Mouse (Mus musculus): ENCODE measurements around the gene Macrod2. TPM values are rescaled to one million over a fixed set of nuclear protein-coding genes. Genes with fewer than 3 reads are reported as not detected.

Macrod2 gene
- total RNA-seq, 1 experiment from 2014 or later: not detected

DNA sequence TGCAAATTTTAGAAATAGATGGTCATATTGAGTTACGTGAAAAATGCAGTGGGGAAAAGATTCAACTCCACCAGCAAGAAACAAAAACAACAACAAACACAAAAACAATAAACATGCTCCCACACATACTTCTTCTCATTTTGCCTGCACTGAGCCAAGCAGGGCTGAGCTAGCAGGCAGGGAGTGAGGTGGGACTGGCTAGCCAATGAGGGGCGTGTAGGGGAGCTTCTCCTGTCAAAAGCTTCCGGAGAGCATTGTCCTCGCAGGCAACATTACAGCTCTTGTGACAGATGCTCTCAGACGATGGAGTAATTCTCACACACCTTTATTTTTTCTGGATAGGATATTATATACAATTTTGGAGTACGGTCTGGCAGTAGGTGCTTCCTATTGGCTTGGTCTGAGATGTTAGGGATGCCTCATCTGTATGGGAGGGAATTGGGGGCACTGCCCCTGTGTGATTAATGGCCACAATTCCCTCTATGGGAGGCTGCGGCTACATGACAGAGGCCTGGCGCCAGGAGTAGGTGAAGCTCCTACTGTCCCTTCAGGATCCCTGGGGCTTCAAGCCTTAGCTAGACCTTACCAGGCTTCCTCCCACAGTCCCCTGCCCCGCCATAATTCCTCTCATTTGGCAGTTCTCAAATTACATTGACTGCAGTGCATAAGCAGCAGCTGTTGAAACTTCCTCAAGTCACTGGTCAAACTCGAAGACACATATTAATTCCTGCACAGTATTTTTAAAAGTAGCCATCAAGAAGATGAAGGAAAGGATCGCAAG is 1491.8 kb downstream of the Macrod2 start:
- no peak for ATAC-seq (ENCODE audit: extremely low read depth, insufficient number of reproducible peaks, low FRiP score, poor library complexity, severe bottlenecking)

DNA sequence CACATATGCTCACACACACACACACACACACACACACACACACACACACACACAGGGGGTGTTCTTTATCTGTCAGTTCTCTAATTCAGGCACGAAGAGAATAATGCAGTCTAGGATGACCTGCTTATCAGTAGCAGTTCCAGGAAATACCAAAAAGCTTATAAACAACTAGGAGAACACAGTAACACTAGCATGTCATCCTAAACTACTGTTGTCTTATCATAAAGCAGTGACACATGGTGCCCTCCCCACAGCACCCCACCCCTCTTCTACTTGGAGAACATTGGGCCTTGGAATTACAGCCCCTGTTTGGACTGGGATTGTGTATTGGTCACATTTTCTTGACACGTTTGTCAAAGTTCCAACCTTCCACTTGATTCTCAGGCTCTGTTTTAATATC is 1494.4 kb downstream of the Macrod2 start:
- ATAC-seq (ENCODE audit: extremely low read depth, insufficient number of reproducible peaks, low FRiP score, poor library complexity, severe bottlenecking): no peak

DNA sequence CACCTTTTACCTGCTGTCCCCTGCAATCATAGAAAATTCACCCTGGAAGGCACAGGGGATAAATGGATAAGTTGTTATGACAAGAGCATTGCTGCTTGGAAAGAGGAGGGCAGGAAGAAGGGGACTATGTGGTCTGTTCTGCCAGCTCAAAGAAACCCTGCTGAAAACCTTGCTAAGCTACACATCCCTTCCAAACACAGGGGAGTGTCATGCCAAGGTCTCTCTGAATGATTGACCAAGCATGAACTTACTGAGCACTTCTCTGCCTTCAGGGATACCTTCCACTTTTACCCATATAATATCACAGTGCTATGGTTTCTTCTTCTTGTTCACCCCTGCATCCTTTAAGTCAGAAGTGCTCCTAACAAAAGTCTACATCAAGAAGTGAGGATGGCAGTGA is 1502.8 kb downstream of the Macrod2 start:
- no peak for ATAC-seq (ENCODE audit: extremely low read depth, insufficient number of reproducible peaks, low FRiP score, poor library complexity, severe bottlenecking)

DNA sequence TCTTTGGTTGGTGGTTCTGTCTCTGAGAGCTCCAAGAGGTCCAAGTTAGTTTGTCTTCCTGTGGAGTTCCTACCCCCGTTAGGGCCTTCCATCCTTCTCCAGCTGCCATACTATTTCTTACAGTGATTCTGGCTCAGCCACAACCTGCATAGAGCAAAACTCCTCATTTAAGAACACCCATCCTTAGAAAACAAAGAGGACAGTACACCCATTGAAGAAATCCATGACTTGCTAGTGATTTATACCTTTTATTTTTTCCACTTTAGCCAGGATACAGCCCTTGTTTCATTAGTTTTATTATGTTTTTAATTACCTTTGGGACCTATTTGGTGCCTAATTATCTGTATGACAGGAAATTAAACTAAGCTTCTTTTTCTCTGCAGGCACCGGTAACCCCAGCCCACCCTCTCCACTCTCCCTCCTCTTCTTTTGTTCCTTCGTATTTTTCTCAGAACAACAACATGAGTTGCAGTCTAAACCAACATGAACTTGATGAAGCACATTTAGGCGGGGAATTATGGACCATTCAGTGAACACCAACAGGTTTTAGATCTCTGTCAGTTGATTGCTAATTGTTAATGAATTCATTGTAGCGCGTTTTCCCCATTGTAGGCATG is 1516.8 kb downstream of the Macrod2 start:
- ATAC-seq (ENCODE audit: extremely low read depth, insufficient number of reproducible peaks, low FRiP score, poor library complexity, severe bottlenecking): no peak

DNA sequence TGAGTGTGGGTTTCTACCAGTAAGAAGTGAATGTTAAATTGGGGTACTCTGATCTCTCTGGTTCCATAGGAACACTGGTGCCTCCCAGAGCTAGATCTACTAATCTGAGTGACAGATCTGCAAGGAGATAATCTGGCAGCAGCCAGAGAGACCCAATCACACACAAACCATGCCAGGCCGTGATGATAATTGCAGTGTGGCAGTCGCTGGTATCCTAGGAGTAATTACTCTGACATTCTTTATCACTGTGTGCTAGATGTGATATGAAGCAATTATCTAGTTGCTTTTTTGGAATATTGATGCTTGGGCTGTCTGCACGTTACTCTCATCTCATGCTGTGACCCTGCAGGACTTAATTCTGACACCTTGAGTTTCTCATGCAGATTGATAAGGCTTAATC is 1518.4 kb downstream of the Macrod2 start:
- ATAC-seq (ENCODE audit: extremely low read depth, insufficient number of reproducible peaks, low FRiP score, poor library complexity, severe bottlenecking): no peak

DNA sequence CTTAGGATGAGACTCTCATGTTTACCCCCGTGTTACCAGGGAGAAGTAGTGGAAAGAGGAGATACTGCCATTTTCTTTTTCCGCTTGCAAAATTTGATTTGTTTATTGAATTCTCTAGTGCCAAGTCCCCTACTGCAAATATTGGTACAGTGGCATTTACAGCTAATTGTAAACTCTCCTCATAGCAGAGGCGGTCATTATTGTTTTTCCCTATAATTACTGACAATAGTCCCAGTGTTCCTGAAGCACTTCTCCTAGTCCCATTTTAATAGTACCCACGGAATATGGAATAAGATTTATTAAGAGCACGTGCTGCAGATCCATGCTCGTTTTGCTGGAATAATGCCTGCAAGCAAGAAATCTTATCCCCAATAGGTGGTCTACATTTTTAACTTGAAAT is 1518.8 kb downstream of the Macrod2 start:
- no peak for ATAC-seq (ENCODE audit: extremely low read depth, insufficient number of reproducible peaks, low FRiP score, poor library complexity, severe bottlenecking)

DNA sequence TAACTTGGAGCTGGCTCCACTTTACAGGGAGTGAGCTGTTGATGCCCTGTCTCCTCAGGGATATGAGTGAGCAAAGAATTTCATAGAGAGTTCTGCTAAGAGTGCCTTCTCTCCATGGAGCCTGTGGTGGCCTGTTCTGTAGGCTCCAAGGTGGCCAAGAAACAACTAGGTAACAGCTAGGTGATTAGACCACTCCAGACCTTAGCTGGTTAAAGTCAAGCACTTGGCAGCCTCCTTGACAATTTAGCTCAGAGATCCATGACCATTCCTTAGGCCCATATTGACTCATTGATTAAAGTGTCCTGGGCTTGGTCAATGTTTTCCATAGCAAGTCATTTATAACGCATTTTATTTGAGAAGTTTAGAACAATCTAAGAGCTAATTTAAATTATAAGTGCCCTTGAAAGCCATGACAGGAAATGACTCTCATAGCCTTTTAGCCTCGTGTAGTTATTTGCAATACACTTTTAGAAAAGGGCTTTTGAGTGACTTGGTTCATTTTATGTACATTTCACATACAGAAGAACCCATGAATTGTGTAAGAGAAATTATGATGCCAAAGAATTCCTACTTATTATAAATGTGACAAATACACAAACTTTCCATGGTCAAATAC is 1525.4 kb downstream of the Macrod2 start:
- no peak for ATAC-seq (ENCODE audit: extremely low read depth, insufficient number of reproducible peaks, low FRiP score, poor library complexity, severe bottlenecking)

DNA sequence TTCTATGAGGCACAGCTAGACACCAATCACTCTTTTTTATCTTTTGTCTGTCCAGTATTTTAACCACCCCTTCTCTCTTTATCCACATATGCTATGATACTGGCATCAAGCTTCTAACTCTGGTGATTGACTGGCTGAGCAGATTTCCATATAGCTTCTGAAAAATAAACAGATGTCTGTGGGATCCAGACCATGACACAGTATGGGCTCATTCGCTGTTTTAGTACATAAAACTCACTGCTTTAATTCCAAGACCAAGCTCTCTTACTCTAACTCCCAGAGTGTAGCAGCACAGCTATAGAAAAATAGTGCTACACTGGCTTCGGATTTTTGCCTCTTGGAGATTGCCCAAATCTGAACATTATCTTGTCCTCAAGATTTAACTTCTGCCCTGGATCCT is 1540.0 kb downstream of the Macrod2 start:
- ATAC-seq (ENCODE audit: extremely low read depth, insufficient number of reproducible peaks, low FRiP score, poor library complexity, severe bottlenecking): no peak

DNA sequence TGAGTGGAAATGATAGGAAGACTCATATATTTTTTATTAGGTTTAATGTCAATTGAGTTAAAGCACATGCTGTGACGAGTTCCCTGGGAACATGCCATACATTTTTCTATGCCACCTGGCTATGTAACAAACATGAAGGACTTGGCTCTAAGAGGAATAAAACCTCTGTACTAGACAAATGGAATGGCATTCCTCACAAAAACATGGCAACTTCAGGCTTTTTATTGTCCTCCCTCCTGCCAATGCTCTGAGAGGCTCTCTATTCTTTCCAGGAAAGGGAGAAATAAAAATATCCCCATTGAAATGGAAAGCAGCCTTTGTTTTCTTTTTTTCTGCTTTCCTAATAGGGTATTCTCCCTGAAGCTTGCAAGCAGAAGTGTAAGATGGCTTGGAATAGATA is 1559.7 kb downstream of the Macrod2 start:
- no peak for ATAC-seq (ENCODE audit: extremely low read depth, insufficient number of reproducible peaks, low FRiP score, poor library complexity, severe bottlenecking)

DNA sequence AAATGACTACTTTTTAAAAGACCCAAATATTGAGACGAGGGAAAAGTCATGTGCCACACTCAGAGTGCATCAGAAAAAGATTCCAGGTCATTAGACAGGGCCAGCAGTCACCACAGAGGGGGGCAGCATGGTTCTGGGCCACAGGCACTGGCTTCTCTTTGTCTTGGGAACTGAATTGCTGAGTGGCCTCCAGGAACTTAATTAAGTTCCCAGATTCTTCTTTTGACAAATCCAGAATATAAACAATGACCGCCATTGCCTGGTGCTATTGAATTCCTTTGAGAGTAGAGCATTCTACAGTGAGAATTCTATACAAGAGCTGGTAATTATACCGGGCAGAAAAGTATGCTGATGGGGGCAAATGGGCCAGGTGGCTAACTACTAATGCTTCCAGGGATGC is 1560.1 kb downstream of the Macrod2 start:
- ATAC-seq (ENCODE audit: extremely low read depth, insufficient number of reproducible peaks, low FRiP score, poor library complexity, severe bottlenecking): no peak

DNA sequence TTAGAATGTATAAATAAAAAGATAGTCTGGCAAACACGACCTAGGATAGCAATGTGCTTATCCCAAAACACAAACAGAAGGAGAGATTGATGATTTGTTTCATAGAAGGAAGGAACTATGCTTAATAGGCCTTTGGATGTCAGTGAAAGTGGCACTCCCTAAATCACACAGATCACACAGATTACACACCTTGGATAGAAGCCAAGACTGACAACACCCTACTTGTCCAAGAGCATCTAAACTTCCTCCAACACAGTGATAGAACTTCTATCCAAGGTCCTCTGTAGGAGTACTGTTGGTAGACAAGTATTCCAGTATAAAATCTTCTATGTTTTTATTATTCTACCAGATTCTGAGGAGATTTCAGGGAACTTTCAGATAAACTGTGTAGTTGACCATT is 1567.8 kb downstream of the Macrod2 start:
- no peak for ATAC-seq (ENCODE audit: extremely low read depth, insufficient number of reproducible peaks, low FRiP score, poor library complexity, severe bottlenecking)

DNA sequence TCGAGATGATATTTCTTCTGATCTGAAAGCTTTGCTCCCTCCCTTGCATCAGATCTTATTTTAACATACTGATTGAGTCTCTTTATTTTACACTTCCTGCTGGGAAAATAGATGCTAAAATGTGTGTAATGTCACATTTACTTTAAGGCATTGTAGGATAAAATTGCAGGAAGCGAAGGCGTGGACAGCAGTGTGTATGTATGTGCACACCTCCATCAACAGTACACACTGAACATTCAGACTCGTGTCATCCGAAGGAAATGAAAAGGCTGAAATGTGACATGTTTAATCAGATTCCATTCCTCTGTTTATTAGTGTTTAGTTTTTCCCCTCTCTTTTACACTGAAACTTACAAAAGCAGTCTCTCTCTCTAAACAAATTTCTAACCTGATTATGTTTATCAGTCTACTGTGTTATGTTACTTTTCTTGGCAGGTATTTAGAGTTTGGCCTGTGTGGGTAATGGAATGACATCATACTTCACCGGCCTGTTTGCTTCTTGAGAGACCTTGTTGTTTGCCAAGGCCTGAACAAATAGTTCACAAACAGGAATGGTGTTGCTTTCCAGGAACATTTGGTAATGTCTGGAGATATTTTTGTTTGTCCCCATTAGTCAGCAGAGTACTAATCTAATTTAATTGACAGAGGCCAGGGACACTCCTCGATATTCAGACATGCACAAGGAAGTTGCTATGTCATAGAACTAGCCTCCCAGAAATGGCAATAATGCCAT is 1588.7 kb downstream of the Macrod2 start:
- ATAC-seq (ENCODE audit: extremely low read depth, insufficient number of reproducible peaks, low FRiP score, poor library complexity, severe bottlenecking): no peak

DNA sequence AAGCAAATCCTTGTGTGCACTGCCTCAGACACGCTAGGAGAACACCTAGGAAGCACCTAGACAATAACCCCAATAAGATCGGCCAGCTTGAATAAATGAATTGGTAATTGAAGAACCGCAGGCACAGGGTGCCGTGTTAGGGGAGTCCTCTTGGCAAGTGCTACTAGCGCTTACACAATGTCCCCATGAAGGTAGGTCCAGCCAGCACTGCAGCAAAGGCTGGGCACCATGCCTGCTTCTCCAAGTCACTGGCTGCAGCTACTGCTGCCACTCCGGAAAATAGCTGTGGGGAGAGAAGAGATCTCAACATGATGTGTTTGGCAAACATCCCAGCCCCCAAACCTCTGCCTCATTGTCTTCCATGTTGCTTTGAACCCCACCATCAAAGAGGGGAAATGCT is 1603.8 kb downstream of the Macrod2 start:
- ATAC-seq (ENCODE audit: extremely low read depth, insufficient number of reproducible peaks, low FRiP score, poor library complexity, severe bottlenecking): no peak

DNA sequence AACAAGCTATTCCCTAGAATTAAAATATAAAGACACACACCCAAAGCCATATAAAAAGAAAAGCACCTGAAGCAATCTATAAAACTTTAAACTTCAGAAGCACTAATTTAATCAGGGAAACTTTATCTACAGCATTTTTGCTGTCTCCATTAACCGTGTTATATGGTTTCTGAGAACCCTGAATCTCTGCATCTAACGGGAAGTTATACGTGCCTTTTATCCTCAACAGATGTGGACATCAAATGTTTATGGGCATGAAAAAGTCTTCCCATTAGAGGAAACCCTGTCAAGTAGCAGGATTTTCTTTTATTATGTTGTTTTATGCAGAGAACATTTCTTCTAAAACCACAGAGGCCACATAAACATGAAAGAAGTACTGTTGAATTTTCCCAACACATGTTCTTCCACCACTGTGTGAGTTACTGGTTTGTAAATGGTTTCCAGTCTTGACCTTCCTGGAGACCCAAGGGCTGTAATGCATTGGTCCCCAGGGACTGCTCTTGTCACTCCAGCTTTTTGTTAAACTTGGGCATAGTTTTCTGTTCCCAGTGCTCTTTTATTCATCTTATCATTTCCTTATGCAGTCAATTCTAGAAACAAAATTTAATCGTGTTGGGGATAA is 1629.5 kb downstream of the Macrod2 start:
- ATAC-seq (ENCODE audit: extremely low read depth, insufficient number of reproducible peaks, low FRiP score, poor library complexity, severe bottlenecking): no peak

DNA sequence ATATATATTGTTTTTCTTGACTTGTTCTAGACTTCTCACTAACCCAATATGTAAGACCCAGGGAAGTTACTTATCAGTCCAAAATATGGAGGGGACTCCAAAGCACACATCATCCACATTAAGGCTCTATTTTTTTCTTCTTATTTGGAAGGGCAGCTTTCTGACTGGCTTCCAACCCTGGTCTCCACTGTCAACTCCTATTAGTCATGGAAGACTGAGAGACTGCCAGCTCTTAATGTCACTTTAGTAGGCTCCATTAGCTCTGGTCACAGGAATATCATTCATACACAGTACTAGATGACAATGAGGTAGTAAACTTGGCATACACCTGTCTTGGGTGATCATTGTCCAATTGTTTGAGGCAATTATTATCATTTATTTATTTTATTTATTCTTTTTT is 1631.6 kb downstream of the Macrod2 start:
- ATAC-seq (ENCODE audit: extremely low read depth, insufficient number of reproducible peaks, low FRiP score, poor library complexity, severe bottlenecking): no peak

DNA sequence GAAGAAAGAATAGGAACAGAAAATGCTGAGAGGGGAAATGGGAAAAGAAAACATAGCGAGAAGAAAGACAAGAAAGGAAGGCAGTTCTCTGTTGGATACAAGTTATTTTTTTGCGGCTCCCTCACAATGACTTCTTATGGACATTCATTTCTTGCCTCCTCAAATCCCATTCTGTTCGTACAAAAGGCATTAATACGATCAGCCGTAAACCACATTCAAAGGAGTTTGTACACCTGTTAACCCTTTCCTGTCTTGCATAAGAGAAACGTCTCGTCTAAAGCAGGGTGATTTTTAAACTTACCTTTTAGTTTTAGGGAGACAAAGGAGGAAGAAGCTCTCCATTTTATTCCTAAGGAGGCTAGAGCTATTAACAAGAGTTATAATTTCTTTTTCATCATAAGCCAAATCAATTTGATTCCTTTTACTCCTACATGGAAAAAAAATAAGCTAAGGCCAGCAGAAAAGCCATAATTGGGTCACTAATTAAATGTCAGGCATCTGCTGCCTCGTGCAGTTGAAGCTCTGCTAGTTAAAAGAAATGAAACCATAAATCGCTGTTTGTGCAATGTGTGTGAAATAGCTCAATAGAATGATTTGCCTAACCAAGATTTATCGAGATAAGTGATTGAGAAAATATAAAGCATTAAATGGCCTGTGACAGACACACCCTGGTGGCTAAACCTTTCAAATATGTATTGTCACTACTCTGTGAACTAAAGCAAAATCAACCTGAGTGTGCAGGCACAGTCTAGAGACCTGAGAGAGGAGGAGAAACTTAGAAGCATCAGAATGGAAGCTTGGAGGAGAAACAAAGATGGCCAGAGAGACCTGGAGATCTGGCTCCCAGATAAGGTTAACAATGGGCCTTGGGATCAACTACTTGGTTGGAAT is 1635.9 kb downstream of the Macrod2 start:
- no peak for ATAC-seq (ENCODE audit: extremely low read depth, insufficient number of reproducible peaks, low FRiP score, poor library complexity, severe bottlenecking)

DNA sequence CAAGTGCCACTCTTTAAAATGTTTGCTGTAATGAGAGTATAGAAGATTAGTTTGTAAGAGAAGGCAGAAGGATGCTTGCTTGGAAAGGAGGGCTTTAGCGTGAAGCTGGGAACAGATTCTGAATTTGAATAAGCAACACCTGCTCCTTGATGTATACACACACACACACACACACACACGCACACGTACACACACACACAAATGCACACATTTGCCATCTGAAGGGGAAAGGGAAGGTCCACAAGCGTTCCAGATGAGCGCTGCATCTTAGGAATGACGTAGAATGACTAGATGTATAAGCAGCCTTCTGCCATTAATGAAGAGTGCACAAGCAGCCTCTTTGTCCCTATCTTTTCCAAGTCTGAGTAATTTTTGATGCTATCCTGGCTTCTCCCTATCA is 1660.5 kb downstream of the Macrod2 start:
- ATAC-seq (ENCODE audit: extremely low read depth, insufficient number of reproducible peaks, low FRiP score, poor library complexity, severe bottlenecking): no peak
